Mouse (Mus musculus) embryonic facial prominence, embryonic 13.5 days (tissue): ENCODE measurements around the gene Iqgap3. TPM values are rescaled to one million over a fixed set of nuclear protein-coding genes. Genes with fewer than 3 reads are reported as not detected.

Source experiments
- ATAC-seq: fragments of 200-750 bp; cut with Nextera tagmentation; 2 replicates; pipeline ENCODE4 v1.8.0; 2017; ENCODE audit warnings: low read depth; ENCODE audit not compliant: insufficient number of reproducible peaks, insufficient read depth, low FRiP score, low TSS enrichment
- H3K27ac ChIP-seq: fragments of 300-500 bp; sonication (generic); 2 replicates; pipeline ENCODE4 v1.5.1; 2015; ENCODE audit warnings: moderate library complexity, mild to moderate bottlenecking, inconsistent platforms
- H3K27me3 ChIP-seq: fragments of 300-500 bp; sonication (generic); 2 replicates; pipeline ENCODE4 v1.6.1; 2015; ENCODE audit warnings: mild to moderate bottlenecking, inconsistent platforms
- H3K36me3 ChIP-seq: fragments of 300-500 bp; sonication (generic); 2 replicates; pipeline ENCODE4 v1.6.1; 2015; ENCODE audit warnings: mild to moderate bottlenecking, inconsistent platforms
- H3K4me1 ChIP-seq: fragments of 300-500 bp; sonication (generic); 2 replicates; pipeline ENCODE4 v1.6.1; 2015; ENCODE audit warnings: inconsistent platforms
- H3K4me2 ChIP-seq: fragments of 300-500 bp; sonication (generic); 2 replicates; pipeline ENCODE4 v1.6.1; 2015; ENCODE audit warnings: moderate library complexity, mild to moderate bottlenecking, inconsistent platforms
- H3K4me3 ChIP-seq: fragments of 300-500 bp; sonication (generic); 2 replicates; pipeline ENCODE4 v1.5.1; 2015; ENCODE audit warnings: mild to moderate bottlenecking, inconsistent platforms
- H3K9ac ChIP-seq: fragments of 300-500 bp; sonication (generic); 2 replicates; pipeline ENCODE4 v1.6.1; 2015; ENCODE audit warnings: mild to moderate bottlenecking, inconsistent platforms
- H3K9me3 ChIP-seq: fragments of 300-500 bp; sonication (generic); 2 replicates; pipeline ENCODE4 v1.6.1; 2016; ENCODE audit warnings: inconsistent platforms
- WGBS: fragments of 180-500 bp; shearing (Covaris S2); methylation state at CpG from one replicate; pipeline ENCODE4 v1.1.7; 2015; ENCODE audit warnings: mixed read lengths; 5-methylcytosine and 5-hydroxymethylcytosine counted together
- polyA plus RNA-seq: library from polyadenylated mRNA; unstranded; fragments of >200 nt; fragmentation: Nextera tagmentation; extraction: Ambion mirVana; gene quantifications from 2 replicates; pipeline ENCODE4 v1.2.1, GENCODE M21; 2015

Iqgap3 gene
- polyA plus RNA-seq, 1 experiment from 2014 or later = 22.8 TPM

DNA sequence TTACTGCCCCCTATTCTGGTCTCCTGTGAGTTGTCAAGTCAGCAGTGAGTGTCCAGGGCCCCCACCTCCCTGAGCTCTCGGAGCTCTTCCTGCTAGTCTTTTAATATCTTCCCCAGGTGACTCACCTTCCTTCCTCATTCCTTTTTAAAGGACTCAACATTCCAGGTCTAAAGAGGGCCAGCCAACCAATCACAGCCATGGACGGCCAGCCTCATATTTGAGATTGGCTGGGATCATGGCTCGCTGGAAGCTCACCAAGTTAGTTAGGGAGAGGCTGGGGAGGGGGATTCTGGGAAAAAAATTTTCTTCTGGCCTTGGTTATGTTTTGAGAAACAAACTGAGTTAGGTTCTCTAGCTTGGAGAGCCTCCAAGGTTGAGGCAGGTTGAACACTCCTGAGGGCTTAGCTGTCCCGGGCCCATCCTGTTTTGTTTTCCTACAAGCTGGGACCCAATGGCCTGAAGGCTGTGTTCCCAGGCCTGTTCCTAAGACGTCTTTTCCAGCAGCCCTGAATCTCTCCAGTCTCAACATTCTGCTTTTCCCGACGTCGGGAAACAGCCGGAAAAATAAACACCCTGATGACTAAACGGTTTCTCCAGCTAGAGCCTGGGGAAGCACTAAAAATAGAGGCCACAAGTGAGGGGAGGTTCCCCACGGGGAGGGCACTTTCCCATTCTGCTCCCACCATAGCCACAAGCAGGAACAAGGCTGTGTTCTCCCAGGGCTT lies 58.6 kb downstream of the Iqgap3 start:
- Histone ChIP-seq H3K4me2 (peak overlapping the region; percentile 94), H3K9me3 (no peaks in the 10 kb centered on the region), H3K27me3 (no peaks in the 10 kb centered on the region), H3K9ac (peak overlapping the region; percentile 36; the same call in 1 of the 2 replicates), H3K36me3 (no peaks in the 10 kb centered on the region), H3K27ac (peak overlapping the region; percentile 99), H3K4me1 (peaks cover 62% of the 10 kb centered on the region), H3K4me3 (peak overlapping the region; percentile 98; the same call in 1 of the 2 replicates)
- WGBS = 12% methylated on average over 11 of the region's 11 CpGs
- no peak for ATAC-seq

DNA sequence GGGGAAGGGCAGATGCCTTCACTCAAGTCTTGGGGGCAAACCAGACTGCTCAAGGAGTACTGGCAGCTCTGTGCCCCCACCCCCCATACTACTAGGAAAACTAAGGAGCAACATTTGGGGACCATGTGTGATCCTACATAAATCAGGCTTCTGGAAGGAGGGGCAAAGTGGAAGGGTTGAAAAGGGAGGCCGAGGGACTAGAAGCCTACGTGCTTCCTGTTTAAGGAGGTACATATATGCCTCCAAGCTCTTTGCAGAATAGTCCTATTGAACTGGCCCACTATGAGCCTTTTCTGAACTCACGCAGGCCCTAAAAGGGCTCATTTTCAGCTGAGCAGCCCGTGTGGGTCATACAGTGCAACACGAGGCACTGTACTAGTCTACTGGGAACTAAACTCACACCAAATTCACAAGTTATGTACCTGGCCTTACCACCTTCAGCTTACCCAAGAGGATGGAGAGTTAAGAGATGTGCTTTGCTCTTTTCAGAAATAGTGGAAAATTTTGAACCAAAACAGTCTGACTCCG lies 59.2 kb downstream of the Iqgap3 start:
- WGBS = 27% methylated on average over 6 of the region's 6 CpGs
- Histone ChIP-seq H3K9me3 (no peaks in the 10 kb centered on the region), H3K4me3 (peak overlapping the region; percentile 98), H3K36me3 (0 out of 2 replicates have a peak, but pooled peaks cover 2% of the 10 kb centered on the region), H3K4me2 (peak overlapping the region; percentile 94), H3K4me1 (peaks cover 68% of the 10 kb centered on the region), H3K27me3 (no peaks in the 10 kb centered on the region), H3K9ac (peak overlapping the region; percentile 92), H3K27ac (peak overlapping the region; percentile 99)
- ATAC-seq = no peak

DNA sequence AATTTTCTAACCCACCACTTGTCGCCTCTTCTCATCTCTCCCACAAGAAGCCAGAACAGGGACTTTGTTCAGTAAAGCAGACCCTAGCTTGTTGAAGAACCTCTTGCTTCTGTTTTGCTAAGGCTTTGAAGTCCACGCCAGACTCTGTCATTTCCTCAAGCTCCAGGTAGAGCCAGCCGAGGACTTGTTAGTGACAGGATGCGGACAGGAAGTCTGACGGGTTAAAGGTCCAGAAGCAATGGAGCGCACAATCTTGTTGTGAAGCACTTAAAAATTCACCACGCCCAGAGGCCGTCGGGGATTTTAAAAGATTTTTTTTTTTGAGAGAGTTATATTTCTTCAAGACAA lies 59.6 kb downstream of the Iqgap3 start:
- WGBS = 8% methylated on average over 9 of the region's 9 CpGs

DNA sequence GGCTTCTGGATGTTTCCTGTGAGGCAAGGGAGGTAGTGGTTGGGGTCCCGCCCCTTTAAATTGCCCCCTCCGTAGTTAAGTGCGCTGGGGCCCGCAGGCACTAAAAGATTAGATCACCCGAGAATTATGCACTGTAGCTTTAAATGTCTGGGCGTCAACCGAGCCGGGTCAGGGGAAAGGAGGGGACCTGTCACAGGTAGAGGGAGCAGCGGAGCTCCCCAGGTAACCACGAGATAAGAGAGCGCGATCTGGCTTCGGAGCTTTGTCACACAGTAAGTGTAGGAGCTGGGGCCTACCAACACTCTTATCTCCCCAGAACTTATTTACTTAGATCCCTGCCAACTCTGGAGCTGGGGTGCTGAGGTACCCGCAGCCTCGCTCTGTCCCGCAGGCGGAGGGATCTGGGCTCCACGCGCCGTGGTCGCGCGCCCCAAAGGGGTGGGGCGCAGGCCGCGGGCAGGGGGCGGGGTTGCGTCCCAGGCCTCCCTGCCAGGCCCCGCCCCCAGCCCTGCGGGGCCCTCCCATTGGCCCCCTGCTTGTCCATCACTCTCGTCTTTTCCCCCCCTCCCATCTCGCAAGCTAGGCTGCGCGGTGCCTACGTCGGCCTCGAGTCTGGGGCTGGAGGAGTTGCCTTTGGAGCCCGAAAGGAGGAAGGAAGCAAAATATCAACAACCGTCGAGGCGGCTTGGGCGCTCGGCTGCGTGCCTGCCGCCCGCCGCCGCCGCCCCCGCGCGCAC lies 60.2 kb downstream of the Iqgap3 start, which contains the start of gene Mef2d:
Gene Mef2d (plus strand): TSS at position 586 of the 737 bp plus-strand sequence.
- Histone ChIP-seq H3K9ac (peak within 1 kb of the TSS; percentile 92), H3K4me3 (peak within 1 kb of the TSS; percentile 98), H3K27me3 (no peaks in the 10 kb centered on the region), H3K4me1 (peaks cover 77% of the 10 kb centered on the region), H3K36me3 (0 out of 2 replicates have a peak, but pooled peaks cover 3% of the 10 kb centered on the region), H3K4me2 (peak within 1 kb of the TSS; percentile 94), H3K9me3 (no peaks in the 10 kb centered on the region), H3K27ac (peak within 1 kb of the TSS; percentile 99)
- peak; percentile 80 for ATAC-seq
- WGBS = under 1% methylated on average over 47 of the region's 52 CpGs

More for the DNA sequence above, 59.6 kb downstream of the Iqgap3 start:
- no peaks in the 10 kb centered on the region for H3K9me3 ChIP-seq
- peak overlapping the region; percentile 98 for H3K4me3 ChIP-seq
- no peak for ATAC-seq
- peak overlapping the region; percentile 94 for H3K4me2 ChIP-seq
- no peaks in the 10 kb centered on the region for H3K27me3 ChIP-seq
- H3K36me3 ChIP-seq = 0 out of 2 replicates have a peak, but pooled peaks cover 3% of the 10 kb centered on the region
- H3K4me1 ChIP-seq = peaks cover 73% of the 10 kb centered on the region
- H3K9ac ChIP-seq = peak overlapping the region; percentile 92
- H3K27ac ChIP-seq = peak overlapping the region; percentile 99

DNA sequence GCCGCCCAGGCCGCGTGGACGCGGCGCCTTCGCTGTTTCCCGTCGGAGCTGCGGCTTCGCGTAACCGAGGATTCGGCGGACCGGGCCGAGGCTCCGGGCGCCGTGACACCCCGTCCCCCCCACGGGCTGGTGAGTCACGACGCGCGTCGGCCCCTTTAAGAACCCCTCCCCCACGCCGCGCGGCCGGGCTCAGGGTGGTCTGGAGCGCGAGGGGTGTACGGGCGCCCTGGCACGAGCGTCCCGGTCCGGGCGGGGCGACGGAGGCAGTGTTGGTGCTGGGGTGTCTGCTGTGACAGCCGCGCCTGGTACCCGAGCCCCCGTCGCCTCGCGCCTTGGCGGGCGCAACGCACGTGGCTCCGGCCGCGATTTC lies 60.8 kb downstream of the Iqgap3 start:
- under 1% methylated on average over 57 of the region's 57 CpGs for WGBS
- Histone ChIP-seq H3K4me2 (peak overlapping the region; percentile 94), H3K27me3 (no peaks in the 10 kb centered on the region), H3K9ac (peak overlapping the region; percentile 92), H3K27ac (peak overlapping the region; percentile 99), H3K4me1 (peaks cover 76% of the 10 kb centered on the region), H3K4me3 (peak overlapping the region; percentile 98), H3K36me3 (0 out of 2 replicates have a peak, but pooled peaks cover 3% of the 10 kb centered on the region), H3K9me3 (no peaks in the 10 kb centered on the region)
- ATAC-seq = peak; percentile 34; the same call in 1 of the 2 replicates

DNA sequence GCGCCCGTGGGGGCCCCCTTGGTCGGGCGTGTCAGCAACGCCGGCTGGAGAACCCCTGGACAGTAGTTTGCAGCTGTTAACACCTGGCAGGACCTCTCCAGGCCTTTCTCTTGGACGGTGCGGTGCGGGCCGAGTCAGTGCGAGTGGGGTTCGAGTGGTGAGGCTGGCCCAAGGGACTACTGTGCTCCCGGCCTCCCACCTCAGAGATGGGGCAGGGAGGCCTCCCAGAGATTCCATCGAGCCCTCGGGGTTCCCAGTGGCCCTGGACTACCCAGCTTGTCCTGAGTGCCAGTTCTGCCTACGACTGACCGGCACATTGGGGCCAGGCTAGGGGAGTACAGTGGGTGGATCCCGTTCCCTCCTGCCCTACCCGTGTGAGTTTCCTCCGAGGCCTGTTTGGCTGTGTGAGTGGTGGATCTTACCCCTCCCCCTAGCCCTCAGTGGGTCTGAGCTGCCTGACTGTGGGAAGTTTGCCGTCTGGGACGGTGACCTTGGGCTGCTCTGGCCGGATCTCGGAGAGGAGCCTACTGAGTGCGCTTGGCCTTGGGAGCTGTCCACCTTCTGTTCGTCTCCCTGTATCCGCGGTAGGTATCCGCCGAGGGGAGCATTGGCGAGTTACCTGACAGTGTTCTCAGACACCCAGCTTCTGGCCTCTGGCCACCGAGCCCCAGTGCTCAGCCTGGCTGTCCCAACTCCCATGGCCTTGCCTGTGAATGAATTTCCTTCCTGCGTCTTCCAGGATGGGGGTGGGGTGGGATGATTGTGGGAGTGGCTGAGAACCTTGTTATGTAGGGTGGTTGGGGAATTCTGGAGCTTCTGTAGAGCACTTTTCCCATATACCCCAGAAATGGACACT lies 61.4 kb downstream of the Iqgap3 start:
- Histone ChIP-seq H3K9ac (peak overlapping the region; percentile 92), H3K27me3 (no peaks in the 10 kb centered on the region), H3K4me3 (peak overlapping the region; percentile 98), H3K4me1 (peaks cover 80% of the 10 kb centered on the region), H3K27ac (peak overlapping the region; percentile 99), H3K4me2 (peak overlapping the region; percentile 94), H3K36me3 (0 out of 2 replicates have a peak, but pooled peaks cover 3% of the 10 kb centered on the region), H3K9me3 (no peaks in the 10 kb centered on the region)
- no peak for ATAC-seq
- WGBS = 1% methylated on average over 33 of the region's 33 CpGs

DNA sequence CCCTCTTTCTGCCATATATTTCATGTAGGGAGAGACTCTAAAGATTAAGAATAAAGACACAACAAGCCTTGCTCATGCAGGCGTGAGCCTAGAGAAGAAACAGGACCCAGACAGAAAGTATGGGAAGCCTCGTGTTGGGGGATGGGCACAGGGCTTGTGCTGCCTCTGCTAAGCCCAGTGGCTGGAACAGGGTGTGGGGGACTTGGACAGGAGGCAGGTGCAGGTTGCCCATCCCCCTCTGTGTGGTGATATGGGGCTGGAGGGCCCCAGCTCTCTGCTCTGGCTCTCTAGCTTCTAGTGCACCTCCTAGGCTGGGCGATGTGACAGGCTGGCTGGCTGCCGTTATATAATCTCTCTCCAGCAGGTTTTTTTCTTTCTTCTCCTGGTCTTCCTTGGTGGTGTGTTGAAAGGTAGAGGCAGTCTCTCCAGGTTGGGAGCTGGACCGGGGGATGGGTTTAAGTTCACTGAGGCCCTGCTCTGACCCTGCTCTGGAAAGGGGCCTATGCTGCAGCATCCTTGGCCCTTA lies 62.3 kb downstream of the Iqgap3 start:
- WGBS = 30% methylated on average over 5 of the region's 5 CpGs
- Histone ChIP-seq H3K27ac (0 out of 2 replicates have a peak overlapping the region, but pooled peaks have one; percentile 99), H3K9me3 (no peaks in the 10 kb centered on the region), H3K36me3 (0 out of 2 replicates have a peak, but pooled peaks cover 3% of the 10 kb centered on the region), H3K4me2 (peak overlapping the region; percentile 94), H3K4me3 (peak overlapping the region; percentile 98), H3K9ac (peak overlapping the region; percentile 92), H3K27me3 (no peaks in the 10 kb centered on the region), H3K4me1 (peaks cover 85% of the 10 kb centered on the region)
- no peak for ATAC-seq

DNA sequence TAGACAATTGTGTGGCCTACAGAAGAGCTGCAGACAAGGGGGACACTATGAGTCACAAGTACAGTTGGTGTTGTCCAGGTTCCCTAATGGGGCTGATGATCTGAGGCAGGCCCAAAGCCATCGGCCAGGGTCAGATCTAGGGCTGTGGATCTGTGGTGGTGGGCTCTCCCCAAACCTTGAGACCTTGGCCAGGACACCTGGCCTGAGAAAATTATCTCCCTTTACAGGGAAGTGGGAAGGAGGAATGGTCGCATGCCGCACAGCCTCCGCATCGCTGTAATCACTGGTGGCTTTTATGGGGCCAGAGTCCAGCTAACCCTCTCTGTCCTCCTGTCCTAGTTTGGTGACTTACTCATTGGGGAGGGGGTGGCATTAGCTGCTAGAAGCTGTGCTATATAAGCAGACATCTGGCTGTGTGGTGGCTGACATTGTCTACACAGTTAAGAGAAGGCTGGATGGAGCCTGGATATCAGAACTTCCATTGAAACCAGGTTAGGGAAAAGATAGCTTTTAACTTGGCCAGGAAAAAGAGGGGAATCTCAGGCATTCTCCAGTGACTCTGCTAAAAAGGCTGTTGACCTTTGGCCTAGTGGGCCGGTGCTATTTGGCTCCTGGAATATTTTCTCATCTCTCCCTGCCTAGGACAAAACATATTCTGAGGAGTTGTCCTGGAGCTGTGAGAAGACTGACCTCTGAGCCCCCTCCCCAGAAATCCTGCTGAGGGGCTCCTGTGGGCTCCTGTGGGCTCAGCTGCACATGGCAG lies 63.1 kb downstream of the Iqgap3 start:
- Histone ChIP-seq H3K27ac (0 out of 2 replicates have a peak overlapping the region, but pooled peaks have one; percentile 33), H3K4me1 (peaks cover 85% of the 10 kb centered on the region), H3K27me3 (no peaks in the 10 kb centered on the region), H3K4me3 (peak overlapping the region; percentile 98), H3K9ac (peak overlapping the region; percentile 92), H3K4me2 (peak overlapping the region; percentile 94), H3K9me3 (no peaks in the 10 kb centered on the region), H3K36me3 (0 out of 2 replicates have a peak, but pooled peaks cover 3% of the 10 kb centered on the region)
- 71% methylated on average over 6 of the region's 6 CpGs for WGBS
- no peak for ATAC-seq

DNA sequence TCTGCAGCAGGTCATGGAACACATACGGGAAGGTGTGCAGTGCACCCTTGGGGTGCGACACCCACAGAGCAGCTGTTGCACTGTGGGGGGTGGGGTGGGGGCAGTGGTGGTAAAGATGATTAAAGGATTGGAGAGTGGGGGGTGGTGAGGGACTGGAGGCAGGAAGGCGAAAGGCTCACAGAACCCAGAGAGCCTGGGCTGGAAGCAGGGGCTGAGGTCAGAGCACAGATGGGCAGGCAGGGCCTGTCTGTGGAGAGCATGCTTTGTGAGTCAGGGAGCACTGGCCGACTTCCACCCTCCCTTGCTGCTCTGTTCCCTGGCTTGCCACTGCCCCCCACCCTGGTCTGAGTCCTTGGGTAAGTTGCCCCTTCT lies 63.6 kb downstream of the Iqgap3 start:
- no peak for ATAC-seq
- Histone ChIP-seq H3K4me3 (no peak overlapping the region; the same call in 1 of the 2 replicates), H3K4me1 (peaks cover 85% of the 10 kb centered on the region), H3K9ac (peak overlapping the region; percentile 92), H3K27ac (peak overlapping the region; percentile 33; the same call in 1 of the 2 replicates), H3K27me3 (no peaks in the 10 kb centered on the region), H3K4me2 (peak overlapping the region; percentile 94), H3K36me3 (0 out of 2 replicates have a peak, but pooled peaks cover 3% of the 10 kb centered on the region), H3K9me3 (no peaks in the 10 kb centered on the region)
- WGBS = 19% methylated on average over 4 of the region's 4 CpGs

DNA sequence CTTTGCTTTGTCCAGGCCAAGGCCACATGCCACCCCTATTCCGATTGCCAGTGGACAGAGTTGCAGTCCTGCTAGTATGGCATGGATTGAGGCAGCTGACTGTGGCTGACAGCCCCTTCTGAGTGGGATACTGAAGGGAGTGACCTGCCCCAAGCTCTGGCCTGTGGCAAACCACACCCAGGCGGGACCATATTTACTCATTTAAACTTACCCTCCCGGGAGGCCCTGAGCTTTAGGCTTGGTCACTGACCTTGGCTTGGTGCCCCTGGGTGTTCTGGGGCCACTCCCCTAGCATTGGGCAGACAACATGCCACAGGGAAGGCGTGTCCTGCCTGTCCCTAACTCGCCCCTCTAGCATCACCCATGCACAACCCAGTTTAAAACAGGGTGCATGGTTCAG lies 64.2 kb downstream of the Iqgap3 start:
- H3K36me3 ChIP-seq = 0 out of 2 replicates have a peak, but pooled peaks cover 3% of the 10 kb centered on the region
- 46% methylated on average over 5 of the region's 5 CpGs for WGBS
- H3K4me1 ChIP-seq = peaks cover 85% of the 10 kb centered on the region
- peak overlapping the region; percentile 94 for H3K4me2 ChIP-seq
- no peaks in the 10 kb centered on the region for H3K27me3 ChIP-seq
- H3K4me3 ChIP-seq = no peak overlapping the region; the same call in 1 of the 2 replicates
- no peak for ATAC-seq
- H3K9ac ChIP-seq = peak overlapping the region; percentile 92
- no peaks in the 10 kb centered on the region for H3K9me3 ChIP-seq
- peak overlapping the region; percentile 33; the same call in 1 of the 2 replicates for H3K27ac ChIP-seq
